Mouse (Mus musculus) liver, adult 2 months (tissue): Measurements from ENCODE around the gene Chst8.

Experiments
- CTCF ChIP-seq: fragments of 200-500 bp; IDR thresholded peaks from 2 replicates; pipeline ENCODE4 v1.5.1; 2011; ENCODE audit warnings: low read depth, low read length, control low read depth
- POLR2A ChIP-seq: fragments of 200-500 bp; IDR thresholded peaks from 2 replicates; pipeline ENCODE4 v1.6.1; 2011; ENCODE audit warnings: low read length, control low read depth; ENCODE audit not compliant: insufficient read depth; ENCODE audit errors: extremely low read depth

DNA sequence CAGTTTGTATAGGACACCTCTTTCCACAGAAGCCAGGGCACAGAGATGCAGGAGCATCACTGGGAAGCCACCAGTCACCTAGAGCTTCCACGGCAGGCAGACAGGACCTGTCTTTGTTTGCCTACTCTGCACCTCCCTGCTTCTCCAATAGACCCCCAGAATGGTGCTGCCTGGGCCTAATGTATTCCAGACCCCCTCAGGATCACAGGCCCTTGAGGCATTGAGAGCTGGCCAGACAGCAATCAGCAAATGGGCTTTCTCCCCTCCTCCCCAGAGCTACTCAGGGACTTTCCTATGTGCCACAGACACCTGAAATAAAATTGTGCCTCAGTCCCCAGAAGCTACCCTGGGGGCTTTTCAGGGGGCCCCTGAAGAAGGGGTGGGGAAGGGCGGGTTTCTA is 161.1 kb downstream of the Chst8 start:
- TF ChIP-seq CTCF (no peak), POLR2A (no peak)
